Mouse (Mus musculus): ENCODE measurements around the gene Myoz1. TPM values are rescaled to one million over a fixed set of nuclear protein-coding genes. Genes with fewer than 3 reads are reported as not detected.

Gene Myoz1
- polyA plus RNA-seq, 1 experiment: 0.16 TPM

DNA sequence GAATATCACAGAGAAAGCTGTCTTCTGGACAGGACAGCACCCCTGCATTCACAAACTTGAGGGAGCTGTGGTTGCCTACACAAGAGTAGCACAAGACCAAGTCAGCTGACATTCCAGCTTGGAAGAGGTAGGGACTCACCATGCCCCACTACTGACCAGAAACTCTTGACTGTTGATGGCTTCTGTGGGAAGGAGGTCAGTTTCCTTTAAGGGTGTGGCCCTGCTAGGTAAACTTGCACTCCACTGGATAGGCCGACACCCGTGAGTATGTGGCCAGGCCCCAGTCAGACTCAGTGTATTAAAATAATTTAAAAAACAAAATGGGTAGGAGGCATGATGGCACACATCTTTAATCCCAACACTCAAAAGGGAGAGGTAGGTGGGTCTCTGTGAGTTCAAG lies 20.8 kb downstream of the Myoz1 start:
- no peak for DNase-seq (ENCODE audit: low read depth)
- no peak for TF ChIP-seq POLR2A (IDR thresholded peaks at IDR 0.05; ENCODE audit: borderline replicate concordance, extremely low read depth, insufficient read depth, insufficient read length, poor library complexity, severe bottlenecking)
- no peak for TF ChIP-seq CTCF (IDR thresholded peaks at IDR 0.05; ENCODE audit: borderline replicate concordance, extremely low read depth, insufficient read depth, insufficient read length)

DNA sequence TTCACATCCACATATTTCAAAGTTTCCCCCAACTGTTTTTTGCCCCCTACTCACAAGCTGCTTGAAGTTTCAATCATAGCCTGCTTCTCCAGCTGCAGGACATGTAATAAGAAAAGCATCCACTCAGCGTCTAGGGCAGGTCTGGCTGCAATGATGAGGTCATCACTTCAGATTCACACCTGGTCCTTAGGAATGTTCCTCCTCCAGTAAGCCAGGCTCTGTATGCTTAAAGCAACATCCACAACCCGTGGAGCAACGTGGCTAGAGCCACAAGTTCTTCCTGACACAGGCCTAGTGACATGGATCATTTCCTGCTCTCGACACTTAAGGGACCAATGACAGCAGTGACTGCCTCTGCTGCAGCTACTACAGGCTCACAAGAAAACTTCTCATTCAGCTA lies 25.1 kb downstream of the Myoz1 start:
- no peak for DNase-seq (ENCODE audit: low read depth)
- no peak for TF ChIP-seq POLR2A (IDR thresholded peaks at IDR 0.05; ENCODE audit: borderline replicate concordance, extremely low read depth, insufficient read depth, insufficient read length, poor library complexity, severe bottlenecking)
- TF ChIP-seq CTCF (IDR thresholded peaks at IDR 0.05; ENCODE audit: borderline replicate concordance, extremely low read depth, insufficient read depth, insufficient read length): no peak

DNA sequence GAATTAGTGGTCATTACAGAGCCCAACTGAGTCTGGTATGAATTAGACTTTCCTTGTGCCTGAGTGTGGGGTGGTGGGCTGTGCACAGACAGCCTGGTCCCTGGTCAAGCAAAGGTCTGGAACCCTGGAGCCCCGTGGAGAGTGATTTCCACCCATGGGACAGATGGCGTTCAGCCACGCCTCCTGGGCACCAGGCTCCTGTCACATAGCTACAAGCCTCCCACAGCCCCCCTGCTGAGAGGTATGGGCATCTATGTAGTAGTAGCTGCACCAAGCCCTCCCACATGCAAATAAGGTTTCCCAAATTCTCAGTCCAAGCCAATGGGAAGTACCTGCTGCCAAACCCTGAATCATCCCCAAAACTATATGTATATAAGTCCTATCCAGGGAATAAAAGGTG lies 29.4 kb downstream of the Myoz1 start:
- no peak for DNase-seq (ENCODE audit: low read depth)
- TF ChIP-seq POLR2A (IDR thresholded peaks at IDR 0.05; ENCODE audit: borderline replicate concordance, extremely low read depth, insufficient read depth, insufficient read length, poor library complexity, severe bottlenecking) (no peak), CTCF (IDR thresholded peaks at IDR 0.05; ENCODE audit: borderline replicate concordance, extremely low read depth, insufficient read depth, insufficient read length) (no peak)

DNA sequence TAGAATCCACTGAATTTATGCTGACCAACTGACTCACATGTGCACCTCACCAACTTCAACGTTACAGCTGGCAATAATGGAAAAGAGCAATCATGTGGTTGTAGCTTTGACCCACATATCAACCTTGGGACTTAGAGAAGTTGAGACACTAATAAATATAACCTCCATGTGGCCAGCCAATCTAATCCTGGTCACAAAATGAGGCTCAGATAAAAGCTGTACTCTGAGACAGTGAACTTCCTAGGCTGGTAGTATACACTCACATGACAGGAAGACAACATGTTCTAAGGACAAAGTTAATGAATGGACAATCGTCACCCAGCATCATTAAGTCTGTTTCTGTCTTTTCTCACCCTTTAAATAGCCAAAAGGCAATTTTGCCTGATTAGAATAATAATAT lies 29.9 kb downstream of the Myoz1 start:
- no peak for TF ChIP-seq POLR2A (IDR thresholded peaks at IDR 0.05; ENCODE audit: borderline replicate concordance, extremely low read depth, insufficient read depth, insufficient read length, poor library complexity, severe bottlenecking)
- TF ChIP-seq CTCF (IDR thresholded peaks at IDR 0.05; ENCODE audit: borderline replicate concordance, extremely low read depth, insufficient read depth, insufficient read length): no peak
- DNase-seq (ENCODE audit: low read depth): no peak

DNA sequence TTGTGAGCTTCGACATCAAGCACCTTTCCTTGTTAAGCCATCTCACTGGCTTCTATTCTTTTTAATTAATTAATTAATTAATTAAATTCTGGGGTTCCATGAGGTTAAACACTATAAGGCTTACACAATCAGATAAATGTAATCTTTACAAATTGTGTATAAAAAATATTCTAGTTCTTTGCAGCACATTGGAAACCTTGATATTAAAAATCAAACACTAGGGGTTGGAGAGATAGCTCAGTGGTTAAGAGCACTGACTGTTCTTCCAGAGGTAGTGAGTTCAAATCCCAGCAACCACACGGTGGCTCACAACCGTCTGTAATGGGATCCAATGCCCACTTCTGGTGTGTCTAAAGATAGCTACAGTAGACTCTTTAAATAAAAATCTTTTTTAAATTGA lies 33.4 kb downstream of the Myoz1 start:
- TF ChIP-seq POLR2A (IDR thresholded peaks at IDR 0.05; ENCODE audit: borderline replicate concordance, extremely low read depth, insufficient read depth, insufficient read length, poor library complexity, severe bottlenecking): no peak
- no peak for TF ChIP-seq CTCF (IDR thresholded peaks at IDR 0.05; ENCODE audit: borderline replicate concordance, extremely low read depth, insufficient read depth, insufficient read length)
- no peak for DNase-seq (ENCODE audit: low read depth)

DNA sequence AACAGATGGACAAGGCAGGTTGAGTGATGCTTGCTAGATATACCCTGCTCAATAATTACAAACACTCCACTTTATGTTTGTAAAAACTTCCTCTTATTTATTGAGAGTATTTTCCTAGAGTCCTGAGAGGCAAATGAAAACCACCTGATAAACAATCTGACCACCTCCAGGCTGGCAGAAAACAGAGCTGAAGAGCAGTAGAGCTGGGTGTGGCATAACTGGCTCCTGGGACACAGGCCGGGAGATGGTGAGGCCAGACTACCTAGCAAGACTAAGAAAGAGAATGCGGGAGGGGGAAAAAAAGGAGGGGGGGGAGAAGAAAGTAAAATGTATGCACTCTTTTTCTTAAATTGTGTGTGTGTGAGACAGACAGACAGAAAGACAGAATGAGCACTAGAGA lies 33.9 kb downstream of the Myoz1 start:
- TF ChIP-seq POLR2A (IDR thresholded peaks at IDR 0.05; ENCODE audit: borderline replicate concordance, extremely low read depth, insufficient read depth, insufficient read length, poor library complexity, severe bottlenecking) (no peak), CTCF (IDR thresholded peaks at IDR 0.05; ENCODE audit: borderline replicate concordance, extremely low read depth, insufficient read depth, insufficient read length) (no peak)
- DNase-seq (ENCODE audit: low read depth): no peak

DNA sequence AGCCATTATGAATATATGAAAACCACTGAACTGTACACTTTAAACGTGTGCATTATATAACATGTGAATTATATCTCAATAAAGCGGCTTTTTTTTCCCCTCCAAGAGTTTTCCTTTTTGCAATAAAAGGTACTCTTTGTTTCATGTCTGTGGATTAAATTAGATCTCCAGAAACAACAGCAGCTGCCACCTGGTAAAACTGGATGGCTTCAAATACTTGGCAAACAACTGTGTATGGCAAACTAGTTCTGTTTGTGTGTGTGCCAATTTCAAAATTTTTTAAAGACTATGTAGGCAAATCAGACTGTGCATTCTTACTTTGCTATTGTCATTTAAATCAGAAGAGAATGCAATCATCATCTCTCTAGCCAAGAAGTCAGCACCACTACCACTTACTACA lies 34.4 kb downstream of the Myoz1 start:
- TF ChIP-seq POLR2A (IDR thresholded peaks at IDR 0.05; ENCODE audit: borderline replicate concordance, extremely low read depth, insufficient read depth, insufficient read length, poor library complexity, severe bottlenecking) (no peak), CTCF (IDR thresholded peaks at IDR 0.05; ENCODE audit: borderline replicate concordance, extremely low read depth, insufficient read depth, insufficient read length) (no peak)
- peak; percentile 22 for DNase-seq (ENCODE audit: low read depth)

DNA sequence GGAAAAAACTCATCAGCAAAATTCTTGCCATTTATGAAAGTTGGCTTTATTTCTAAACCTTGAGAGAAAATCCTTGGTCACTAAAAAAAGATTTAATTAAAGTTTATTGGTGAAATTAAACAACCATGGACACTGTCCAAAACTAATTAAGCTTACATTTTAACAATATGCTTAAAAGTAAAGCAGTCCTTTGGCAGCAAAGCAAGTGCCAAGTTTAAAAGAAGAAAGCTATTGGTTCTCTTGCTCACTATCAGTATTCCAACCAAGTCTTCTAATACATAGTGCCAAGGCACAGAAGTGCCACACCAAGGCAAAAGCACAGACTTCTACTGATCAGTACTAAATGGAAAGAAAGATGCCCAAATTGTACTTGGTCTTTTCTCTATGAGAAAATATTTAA lies 37.2 kb downstream of the Myoz1 start:
- TF ChIP-seq CTCF (IDR thresholded peaks at IDR 0.05; ENCODE audit: borderline replicate concordance, extremely low read depth, insufficient read depth, insufficient read length) (no peak), POLR2A (IDR thresholded peaks at IDR 0.05; ENCODE audit: borderline replicate concordance, extremely low read depth, insufficient read depth, insufficient read length, poor library complexity, severe bottlenecking) (no peak)

DNA sequence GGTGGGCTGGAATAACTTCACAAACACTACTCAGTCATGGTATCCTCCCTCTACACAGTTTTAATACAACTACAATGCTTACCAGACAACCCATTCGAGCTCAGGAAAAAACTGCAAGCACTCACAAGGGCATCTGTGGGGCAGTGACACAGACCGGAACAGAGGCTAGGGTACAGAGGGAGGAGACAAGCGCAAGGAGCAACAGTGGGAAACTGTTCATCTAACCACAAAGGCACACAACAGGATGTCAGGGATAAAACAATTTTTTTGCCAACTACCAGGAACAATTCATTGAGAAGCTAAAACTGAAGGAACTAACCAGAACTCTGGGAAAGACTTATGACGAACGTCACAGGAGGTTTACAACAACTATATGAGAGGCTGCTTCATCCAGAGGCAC lies 38.1 kb downstream of the Myoz1 start:
- TF ChIP-seq POLR2A (IDR thresholded peaks at IDR 0.05; ENCODE audit: borderline replicate concordance, extremely low read depth, insufficient read depth, insufficient read length, poor library complexity, severe bottlenecking) (no peak), CTCF (IDR thresholded peaks at IDR 0.05; ENCODE audit: borderline replicate concordance, extremely low read depth, insufficient read depth, insufficient read length) (no peak)
- DNase-seq (ENCODE audit: low read depth): peak; percentile 6

More for the DNA sequence above, 37.2 kb downstream of the Myoz1 start:
- DNase-seq (ENCODE audit: low read depth): peak; percentile 80

DNA sequence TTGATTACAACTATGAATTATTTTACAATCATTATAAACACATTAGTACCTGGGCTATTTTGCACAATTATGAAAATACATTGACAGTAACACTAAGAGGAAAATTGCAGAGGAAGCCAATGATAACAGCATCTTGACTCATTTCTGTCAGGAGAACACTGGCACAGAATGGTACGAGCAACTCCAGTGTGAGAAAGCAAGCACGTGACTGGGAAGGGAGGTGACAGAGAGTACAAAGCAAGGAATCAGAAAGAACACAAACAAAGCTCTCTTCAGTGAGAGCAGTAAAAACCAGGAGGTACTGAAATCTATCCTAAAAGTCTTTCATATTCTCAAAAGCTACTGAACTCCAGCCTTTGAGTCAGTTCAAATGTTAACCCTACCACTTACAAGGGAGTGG lies 39.9 kb downstream of the Myoz1 start:
- TF ChIP-seq POLR2A (IDR thresholded peaks at IDR 0.05; ENCODE audit: borderline replicate concordance, extremely low read depth, insufficient read depth, insufficient read length, poor library complexity, severe bottlenecking): no peak
- TF ChIP-seq CTCF (IDR thresholded peaks at IDR 0.05; ENCODE audit: borderline replicate concordance, extremely low read depth, insufficient read depth, insufficient read length): no peak
- peak; percentile 50 for DNase-seq (ENCODE audit: low read depth)

DNA sequence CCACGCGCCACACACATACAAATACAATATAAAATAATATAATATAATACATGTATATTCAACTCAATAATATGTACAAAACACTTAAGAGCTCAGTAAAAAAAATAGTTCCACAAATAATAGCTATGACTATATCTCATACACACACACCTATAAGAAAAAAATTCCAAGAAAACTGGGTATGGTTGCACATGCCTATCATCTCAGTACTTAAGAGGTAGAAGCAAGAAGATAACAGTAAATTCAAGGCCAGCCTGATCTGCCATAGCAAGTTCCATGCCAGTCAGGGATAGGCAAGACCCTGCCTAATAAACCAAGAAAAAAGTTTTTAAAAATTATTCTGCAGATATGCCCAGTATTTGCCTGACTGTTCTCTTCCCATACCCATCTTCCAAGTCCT lies 41.3 kb downstream of the Myoz1 start:
- TF ChIP-seq CTCF (IDR thresholded peaks at IDR 0.05; ENCODE audit: borderline replicate concordance, extremely low read depth, insufficient read depth, insufficient read length) (no peak), POLR2A (IDR thresholded peaks at IDR 0.05; ENCODE audit: borderline replicate concordance, extremely low read depth, insufficient read depth, insufficient read length, poor library complexity, severe bottlenecking) (no peak)
- no peak for DNase-seq (ENCODE audit: low read depth)

DNA sequence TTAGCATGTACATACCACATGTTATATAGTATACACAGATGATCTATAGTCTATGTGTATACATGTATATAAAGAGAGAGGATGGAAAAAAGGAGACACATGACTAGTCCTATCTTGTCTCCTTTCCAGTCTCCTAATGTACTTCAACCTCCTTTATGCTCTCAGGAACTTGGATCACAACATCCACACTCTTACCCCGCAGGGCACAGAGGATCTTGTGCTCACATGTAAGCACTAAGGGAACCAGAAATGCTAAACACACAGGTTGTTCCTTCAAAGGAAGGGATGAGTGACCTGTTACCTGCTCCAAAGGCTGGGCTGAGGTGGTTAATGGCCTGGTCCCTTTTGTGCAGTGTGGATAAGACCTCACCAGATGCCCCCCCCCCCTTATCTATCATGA lies 43.5 kb downstream of the Myoz1 start:
- DNase-seq (ENCODE audit: low read depth): no peak
- no peak for TF ChIP-seq CTCF (IDR thresholded peaks at IDR 0.05; ENCODE audit: borderline replicate concordance, extremely low read depth, insufficient read depth, insufficient read length)
- TF ChIP-seq POLR2A (IDR thresholded peaks at IDR 0.05; ENCODE audit: borderline replicate concordance, extremely low read depth, insufficient read depth, insufficient read length, poor library complexity, severe bottlenecking): no peak

DNA sequence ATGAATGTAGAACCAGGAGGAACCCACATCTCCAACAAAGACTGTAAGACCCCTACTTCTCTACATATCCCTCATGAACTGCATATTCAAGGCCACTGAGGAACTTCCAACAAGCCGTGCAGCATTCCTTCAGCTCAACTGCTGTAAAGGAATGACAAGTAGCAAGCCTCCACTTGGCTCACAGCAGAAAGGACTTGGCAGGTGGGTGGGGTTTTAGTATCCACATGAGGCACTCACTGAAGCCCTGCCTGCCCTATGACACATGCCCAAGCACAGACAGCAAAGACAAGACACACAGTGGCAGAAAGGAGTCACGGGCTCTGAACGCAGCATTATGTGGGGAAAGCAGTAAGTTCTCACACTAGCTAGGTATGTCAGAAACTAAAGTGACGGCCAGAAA lies 46.2 kb downstream of the Myoz1 start:
- DNase-seq (ENCODE audit: low read depth): no peak
- TF ChIP-seq POLR2A (IDR thresholded peaks at IDR 0.05; ENCODE audit: borderline replicate concordance, extremely low read depth, insufficient read depth, insufficient read length, poor library complexity, severe bottlenecking) (no peak), CTCF (IDR thresholded peaks at IDR 0.05; ENCODE audit: borderline replicate concordance, extremely low read depth, insufficient read depth, insufficient read length) (no peak)
